Mouse (Mus musculus): Measurements from ENCODE around the gene Col23a1.
"Not testable (repeated sequence)": the region's sequence is repeated elsewhere in the genome, so short reads cannot be mapped to it uniquely, and the experiment has no call there.

Gene Col23a1

DNA sequence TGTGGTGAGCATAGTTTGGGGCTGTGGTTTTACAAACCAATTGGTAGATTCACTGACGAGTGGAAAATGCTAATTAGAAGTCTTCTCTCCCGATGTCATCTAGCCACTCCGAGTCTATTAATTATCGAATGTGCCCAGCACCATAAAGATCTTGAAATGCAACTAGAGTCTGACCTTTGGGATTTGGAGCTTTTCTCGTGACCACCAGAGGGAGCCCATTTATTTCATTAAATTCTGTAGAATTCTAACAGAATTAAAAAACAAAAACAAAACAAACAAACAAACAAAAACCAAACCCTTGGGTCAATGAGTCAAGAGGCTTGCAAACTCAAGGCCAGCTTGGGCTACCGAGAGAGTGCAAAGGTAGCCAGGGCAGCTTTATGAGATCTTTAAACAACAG lies 37.2 kb downstream of the Col23a1 start:
- DNase-seq (ENCODE audit: extremely low spot score, low read depth, low spot score), result no peak

DNA sequence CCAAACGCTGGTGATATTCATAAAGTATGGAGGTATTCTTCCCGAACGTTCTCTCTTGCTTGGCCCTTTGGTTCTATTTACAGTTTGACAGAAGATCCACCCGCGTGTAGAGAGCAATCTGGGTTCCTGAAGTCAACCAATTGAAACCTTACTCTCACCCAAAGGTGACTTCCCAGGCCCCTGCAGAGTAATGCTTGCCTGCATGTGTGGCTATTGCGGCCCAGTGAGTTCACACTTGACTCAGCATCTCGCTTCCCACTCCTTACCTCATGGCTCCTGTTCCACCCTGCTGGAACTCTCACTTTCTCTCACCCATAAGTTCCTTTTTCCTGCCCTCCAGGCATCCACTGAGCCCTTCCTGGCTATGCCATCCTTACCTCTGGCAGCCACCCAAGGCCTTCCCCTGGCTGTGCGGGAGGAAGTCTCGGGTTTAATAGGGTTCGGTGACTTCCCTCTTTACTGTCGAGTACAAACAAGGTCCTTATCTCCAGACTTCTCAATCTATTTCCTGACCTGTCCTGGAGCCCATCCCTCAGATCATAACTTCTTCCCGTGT lies 38.7 kb downstream of the Col23a1 start:
- DNase-seq (ENCODE audit: extremely low spot score, low read depth, low spot score), result no peak

DNA sequence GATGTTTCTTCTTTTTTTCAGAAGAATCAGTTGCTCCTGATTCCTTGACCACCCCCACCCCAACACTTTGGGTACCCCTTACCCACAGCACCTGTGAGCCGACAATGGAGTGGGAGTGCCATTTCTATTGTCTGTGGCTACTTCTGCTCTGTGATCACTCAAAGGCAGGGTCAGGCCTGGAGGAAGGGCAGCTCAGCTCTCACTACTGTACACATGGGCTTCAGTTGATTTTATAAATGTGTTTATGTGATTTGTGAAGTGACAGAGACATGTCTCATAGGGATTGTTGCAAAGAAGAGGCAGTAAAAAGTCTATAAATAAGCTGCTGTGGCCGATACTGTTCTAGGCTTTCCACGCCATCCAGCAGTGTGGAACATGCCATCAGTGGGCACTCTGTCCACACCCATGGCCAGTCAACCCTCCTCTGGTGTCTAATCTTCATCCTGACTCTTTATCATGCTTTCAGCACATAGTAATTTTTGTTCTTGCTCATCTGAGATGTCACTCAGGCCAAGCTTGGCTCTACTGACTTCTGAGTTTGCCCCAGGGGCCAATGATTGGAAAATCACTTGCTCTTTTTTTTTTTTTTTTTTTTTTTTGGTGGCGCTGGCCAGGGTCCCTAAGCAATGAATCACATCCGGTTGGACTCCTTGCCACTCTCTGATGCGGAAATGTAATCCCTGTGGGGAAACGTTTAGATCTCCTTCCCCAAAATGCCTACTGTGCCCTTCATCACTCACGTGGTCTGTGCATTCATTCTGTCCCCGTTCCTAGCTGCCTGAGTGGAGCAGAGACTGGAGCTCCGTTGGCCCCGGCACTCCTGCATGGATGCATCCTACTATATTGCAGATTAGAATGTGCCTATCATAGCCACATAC lies 40.4 kb downstream of the Col23a1 start:
- DNase-seq (ENCODE audit: extremely low spot score, low read depth, low spot score), result no peak

DNA sequence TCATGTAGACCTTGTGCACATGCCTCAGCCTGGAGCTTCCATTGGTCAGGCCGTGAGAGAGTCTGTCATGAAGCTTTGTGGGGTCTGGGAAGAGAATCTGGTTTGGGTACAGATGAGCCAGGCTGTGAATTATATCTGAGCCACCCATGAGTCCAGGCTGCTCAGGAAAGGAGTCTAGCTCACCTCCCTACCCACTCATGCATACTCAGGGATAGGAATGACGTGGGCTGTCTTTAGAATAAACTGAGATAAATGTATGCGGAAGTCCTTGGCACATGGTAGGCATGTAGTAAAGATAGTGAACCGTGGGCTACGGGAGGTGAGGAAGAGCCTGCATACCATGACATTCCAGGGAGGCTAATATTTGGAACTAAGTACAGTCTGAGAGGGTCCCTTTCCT lies 44.3 kb downstream of the Col23a1 start:
- DNase-seq (ENCODE audit: extremely low spot score, low read depth, low spot score), result no peak

DNA sequence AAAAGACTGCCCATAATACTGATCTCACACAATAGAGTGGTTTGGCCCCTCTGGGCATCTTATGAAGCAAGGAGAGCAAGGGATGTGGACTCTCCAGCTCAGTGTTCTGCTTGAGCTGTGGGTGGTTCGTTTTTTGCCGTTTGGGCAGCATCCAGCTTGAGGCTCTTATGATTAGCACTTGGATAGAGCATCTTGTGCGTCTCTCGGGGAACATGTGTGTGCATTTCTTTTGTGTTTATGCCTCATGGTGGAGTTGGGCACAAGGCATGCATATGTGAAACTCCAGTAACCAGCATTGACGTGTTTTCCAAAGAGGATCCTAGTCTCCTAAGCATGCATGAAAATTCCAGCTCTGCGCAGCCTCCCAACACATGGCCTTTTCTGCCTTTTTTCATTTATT lies 47.9 kb downstream of the Col23a1 start:
- DNase-seq (ENCODE audit: extremely low spot score, low read depth, low spot score), result no peak

DNA sequence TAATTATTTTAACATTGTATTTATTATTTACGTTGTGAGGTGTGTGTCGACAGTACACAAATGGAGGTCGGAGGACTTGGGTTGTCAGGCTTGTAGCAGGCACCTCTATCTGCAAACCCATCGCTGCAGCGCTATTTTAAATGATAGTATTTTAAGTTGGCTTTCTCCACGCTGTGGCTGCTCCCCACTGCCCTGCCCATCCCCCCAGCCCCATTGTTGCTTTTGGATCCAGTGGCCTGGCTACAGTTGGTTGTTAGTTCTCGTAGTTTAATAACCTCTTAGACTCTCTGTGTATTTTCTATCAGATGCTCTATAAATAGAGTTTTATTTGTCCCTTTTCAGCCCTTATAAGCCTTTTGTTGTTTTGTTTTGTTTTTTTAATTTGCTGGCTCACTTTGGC lies 48.7 kb downstream of the Col23a1 start:
- DNase-seq (ENCODE audit: extremely low spot score, low read depth, low spot score), result no peak

DNA sequence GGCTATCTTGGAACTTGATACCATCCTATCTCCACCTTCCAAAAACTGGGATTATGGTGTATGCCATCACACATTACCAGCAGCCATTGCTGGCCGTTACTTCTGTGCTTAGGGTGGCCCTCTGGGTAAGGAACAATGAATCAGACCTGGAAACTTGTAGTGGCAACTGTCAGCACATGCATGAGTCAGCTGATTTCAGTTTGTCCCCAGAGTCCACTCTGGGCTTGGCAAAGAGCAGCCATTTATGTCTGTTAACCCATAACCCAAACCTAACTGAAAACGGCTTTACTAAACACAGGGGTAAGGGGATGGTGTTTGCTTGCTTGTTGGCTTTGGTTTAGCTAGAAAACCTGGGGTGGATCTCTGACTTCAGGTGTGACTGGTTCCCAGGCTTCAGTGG lies 51.4 kb downstream of the Col23a1 start:
- DNase-seq (ENCODE audit: extremely low spot score, low read depth, low spot score), result no peak

DNA sequence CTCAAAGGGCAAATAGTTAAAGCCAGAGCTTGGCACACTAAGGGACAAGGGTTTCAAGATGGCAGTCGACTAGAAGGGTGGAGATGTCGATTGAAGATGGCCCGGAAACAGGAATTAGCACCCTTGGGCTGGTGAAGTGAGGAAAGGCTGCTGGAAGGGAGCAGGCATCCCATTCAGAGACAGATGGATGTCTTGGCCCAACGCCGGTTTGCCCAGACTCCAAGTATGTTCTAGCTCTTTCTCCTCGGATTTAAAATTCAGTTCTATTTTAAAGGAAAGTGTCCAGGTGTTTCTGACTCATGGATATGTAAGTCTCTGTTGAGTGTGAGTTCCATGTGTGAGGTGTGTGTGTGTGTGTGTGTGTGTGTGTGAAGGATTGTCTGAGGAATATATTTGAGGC lies 53.1 kb downstream of the Col23a1 start:
- no peak for DNase-seq (ENCODE audit: extremely low spot score, low read depth, low spot score)

DNA sequence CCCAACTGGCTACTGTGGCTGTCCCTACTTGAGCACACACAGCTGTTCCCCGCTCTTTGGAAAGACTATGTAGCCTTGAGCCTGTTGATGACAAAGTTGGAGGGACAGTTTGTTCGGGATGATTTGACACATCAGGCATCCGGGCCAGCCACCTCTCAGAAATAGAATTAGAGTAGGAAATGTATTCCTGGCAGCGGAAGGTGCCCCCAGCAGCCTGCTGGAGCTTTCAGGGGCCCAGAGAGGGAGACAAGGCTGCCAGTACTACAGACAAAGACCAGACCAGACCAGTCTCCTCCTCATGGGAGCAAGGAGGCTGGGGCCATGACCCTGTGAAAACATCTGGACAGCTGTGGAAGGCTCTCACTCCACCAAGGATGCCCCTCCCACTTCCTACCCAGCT lies 53.6 kb downstream of the Col23a1 start:
- DNase-seq (ENCODE audit: extremely low spot score, low read depth, low spot score), result no peak

DNA sequence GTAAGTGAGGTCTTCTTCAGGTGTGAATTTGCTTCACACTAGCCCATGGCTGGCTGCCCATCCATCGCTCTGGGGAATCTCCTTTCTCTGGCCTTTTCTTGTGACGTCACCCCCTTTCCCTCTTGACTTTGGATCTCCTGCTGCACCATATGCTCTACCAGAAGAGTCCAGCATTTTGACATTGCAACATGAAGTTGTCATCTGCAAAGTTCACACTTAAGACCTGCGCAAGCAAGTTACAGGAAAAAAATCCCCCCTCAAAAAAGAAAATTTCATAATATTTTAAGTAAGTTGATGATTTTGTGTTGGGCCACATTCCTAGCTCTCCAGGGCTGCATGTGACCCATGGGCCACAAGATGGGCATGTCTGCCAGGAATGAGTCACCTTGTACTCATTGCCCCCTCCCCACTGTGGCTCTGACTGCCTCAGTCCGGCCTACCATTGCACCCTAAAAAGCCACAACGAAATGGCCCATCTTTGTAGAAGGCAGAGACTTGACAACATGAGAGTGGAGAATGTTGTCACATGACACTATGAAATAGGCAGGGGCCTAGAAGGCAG lies 54.1 kb downstream of the Col23a1 start:
- no peak for DNase-seq (ENCODE audit: extremely low spot score, low read depth, low spot score)

DNA sequence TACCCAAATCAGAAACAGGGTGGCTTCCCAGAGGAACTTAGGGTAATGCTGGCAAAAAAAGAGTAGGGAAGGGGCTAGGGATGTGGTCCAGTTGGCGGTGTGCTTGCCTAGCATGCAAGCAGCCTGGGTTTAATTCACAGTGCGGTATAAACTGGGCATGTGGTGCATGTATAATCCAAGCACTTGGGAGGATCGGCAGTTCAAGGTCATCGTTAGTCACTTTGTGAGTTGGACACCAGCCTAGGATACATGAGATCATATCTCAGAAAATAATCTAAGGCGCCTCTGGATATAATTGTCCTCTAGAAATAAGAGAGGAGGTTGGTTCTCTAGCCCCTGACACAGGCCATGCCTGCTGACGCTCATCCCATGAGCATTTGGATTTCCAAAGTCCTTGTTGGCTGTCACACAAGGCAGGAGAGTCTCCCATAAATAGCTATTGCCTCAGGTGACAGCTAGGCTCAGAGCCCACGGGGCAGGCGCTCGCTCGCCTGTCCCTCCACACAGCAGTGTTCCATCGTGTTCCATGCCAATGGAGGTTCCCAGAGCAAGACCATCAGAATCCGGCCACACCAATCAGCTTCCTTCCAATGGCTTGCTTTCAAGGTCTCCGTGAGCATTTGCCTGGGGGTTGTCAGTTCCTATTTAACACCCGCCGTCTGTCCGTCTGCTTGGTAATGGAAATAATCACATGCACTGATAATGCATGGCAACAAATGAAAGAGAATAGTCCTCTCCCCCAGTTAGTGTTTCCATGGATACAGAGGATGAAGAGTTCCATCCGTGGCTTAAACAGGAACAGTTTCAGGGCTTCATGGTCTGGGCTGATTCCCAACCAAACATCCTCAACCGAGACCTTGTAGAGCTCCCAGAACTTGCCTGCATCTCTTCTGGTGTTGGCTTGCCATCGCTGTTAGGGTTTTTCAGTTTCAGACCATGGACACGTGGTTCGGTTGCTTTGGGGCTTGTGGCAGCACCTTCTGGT lies 56.1 kb downstream of the Col23a1 start:
- no peak for DNase-seq (ENCODE audit: extremely low spot score, low read depth, low spot score)

DNA sequence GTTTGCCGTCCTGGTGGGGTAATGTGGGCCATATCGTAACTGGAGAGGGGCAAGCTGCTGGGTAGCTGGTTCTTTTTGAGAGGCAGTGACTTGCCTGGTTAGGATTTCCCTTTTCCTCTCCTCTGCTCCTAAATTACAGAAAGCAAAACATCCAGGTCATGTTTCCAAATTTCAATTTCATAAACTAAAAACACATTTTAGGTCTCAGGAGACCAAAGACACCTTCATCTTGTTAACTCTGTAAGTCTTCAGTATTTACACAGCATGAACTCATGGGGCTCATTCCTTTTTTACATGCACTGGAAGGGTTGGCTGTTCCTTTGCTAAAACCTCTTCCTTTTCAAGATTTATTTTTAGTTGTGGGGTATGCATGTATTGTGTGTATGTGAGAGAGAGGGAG lies 58.0 kb downstream of the Col23a1 start:
- DNase-seq (ENCODE audit: extremely low spot score, low read depth, low spot score), result no peak

DNA sequence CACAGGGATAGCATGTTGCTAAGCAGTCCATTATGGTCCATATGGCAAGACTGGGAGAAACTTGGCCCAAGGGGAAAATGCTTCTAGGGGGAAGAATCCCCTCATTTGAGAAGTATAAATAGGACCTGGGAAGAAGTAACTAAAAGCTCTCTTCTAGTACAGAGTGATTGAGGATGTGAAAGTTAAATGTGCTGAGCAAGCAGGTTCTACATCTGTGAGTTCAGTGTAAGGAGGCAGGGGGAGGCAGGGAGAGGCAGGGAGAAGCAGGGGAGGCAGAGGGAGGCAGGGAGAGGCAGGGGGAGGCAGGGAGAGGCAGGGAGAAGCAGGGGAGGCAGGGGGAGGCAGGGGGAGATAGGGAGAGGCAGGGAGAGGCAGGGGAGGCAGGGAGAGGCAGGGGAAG lies 59.9 kb downstream of the Col23a1 start:
- no peak for DNase-seq (ENCODE audit: extremely low spot score, low read depth, low spot score)

DNA sequence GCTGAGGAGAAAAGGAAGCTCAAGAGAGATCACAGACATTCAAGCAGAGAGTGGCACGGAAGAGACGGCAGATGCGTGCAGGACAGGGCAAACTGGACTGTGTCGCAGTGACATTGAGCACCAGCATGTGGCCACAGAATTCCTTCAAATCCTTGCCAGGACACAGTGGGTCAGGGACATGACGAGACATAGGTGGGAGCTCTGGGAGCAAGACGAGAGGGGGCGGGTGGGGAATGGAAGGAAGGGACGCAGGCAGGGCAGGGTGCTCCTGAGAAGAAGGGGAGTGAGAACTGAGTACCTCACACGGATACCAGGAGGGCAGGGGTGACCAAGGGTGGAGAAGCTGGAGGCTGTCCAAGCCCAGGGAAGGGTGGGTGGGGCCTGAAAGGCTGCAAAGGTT lies 61.4 kb downstream of the Col23a1 start:
- DNase-seq (ENCODE audit: extremely low spot score, low read depth, low spot score), result no peak

DNA sequence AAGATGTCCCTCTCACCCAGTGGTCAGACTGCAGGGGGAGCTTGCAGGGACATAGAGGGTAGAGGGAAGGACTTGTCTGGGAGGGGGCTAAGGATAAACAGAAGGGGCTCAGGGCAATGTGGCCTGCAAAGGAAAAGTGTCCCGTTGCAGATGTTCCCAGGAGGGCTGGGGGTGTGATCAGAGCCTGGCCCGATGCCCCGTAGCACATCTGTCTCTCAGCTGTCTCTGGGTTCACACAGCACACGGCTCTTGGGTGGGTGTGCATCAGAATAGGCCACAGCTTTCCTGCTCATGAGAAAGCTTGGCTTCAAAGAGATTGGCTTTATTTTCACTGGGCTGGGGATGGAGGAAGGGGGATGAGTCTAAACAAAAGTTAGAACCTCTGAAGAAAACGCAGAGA lies 62.1 kb downstream of the Col23a1 start:
- no peak for DNase-seq (ENCODE audit: extremely low spot score, low read depth, low spot score)

DNA sequence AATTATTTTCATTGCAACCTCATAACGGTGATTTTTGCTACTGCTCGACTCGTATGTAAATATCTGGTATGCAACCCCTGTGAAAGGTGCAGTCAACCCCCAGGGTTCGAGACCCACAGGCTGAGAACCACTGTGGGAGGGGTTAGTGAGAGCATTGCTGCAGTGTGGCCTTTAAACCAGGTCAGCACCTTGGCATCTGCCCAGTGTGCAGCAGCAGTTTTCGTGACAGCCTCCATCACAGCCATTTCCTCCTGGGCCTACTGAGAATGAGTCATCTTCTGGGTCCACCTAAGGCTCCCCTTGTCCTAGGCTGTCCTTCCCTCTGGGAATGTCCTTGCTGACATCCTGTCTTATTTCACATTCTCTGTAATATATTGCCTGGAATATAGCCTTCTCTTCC lies 64.0 kb downstream of the Col23a1 start:
- no peak for DNase-seq (ENCODE audit: extremely low spot score, low read depth, low spot score)

DNA sequence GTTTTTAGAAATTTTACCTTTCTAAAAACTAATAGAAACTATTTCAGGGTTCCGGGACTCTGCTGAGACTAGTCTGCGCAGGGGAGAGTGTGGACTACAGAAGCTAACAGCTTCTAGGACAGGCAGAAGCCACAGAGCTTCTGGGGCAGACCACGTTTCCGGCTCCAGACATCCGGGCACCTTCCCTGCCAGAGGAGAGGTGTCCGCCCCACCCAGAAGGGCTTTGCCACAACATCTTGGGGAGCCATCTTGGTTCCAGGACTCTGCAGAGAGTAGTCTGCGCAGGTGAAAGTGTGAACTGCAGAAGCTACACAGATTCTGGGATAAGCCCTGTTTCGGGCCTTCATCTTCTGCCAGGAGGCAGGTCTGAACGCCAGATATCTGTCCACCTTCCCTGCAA lies 69.3 kb downstream of the Col23a1 start:
- not testable (repeated sequence) for DNase-seq (ENCODE audit: extremely low spot score, low read depth, low spot score)

DNA sequence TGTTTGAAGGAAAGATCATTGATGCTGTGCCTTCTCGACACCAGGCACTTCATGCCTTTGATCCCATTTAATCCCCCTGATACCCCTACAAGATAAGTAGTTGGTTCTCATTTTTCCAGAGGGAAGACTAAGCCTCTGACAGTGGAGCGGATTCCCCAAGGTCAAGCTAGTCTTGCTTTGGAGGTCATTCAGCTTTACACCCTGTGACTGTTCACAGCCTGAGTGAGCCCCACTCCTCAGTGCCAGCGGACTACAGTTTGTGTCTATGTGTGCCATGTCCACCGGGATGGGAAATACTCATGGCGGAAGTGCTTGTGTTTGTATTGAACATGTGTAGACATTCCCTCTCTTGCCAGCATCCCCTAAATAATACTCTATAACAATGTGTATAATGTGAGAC lies 74.6 kb downstream of the Col23a1 start:
- DNase-seq (ENCODE audit: extremely low spot score, low read depth, low spot score), result no peak

DNA sequence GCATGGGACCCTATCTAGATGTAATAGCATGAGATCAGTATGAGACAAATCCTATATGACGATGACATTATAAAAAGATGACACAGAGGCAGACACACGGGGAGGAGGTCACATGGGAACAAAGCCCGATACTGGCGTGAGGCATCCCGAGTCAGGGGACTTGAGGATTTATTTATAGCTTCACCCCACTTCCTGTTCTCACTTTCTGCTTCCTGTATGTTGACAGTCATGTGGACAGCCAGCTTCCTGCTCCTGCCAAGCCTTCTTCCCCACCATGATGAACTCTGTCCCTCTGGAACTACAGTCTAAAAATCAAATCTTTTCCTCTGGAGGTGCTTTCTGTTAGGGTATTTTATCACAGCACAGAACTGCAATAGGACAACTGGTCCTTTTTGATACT lies 77.6 kb downstream of the Col23a1 start:
- DNase-seq (ENCODE audit: extremely low spot score, low read depth, low spot score), result no peak

DNA sequence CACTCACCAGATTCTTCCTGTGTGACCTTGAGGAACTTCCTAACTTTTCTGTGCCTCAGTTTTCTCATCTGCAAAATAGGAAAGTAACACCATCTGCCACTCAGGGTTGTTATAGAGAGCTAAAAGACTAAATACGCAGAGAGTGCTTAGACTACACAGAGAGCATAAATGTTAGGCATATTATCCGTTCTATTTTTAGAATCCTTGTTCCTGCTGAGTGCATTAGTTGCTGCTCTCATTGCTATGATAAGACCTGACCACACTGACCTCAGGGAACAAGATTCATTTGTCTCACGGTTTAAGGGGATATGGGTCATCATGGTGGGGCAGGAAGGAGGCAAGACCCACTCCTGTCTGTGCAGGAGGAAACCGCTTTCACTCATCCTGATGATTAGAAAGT lies 80.6 kb downstream of the Col23a1 start:
- DNase-seq (ENCODE audit: extremely low spot score, low read depth, low spot score), result no peak

DNA sequence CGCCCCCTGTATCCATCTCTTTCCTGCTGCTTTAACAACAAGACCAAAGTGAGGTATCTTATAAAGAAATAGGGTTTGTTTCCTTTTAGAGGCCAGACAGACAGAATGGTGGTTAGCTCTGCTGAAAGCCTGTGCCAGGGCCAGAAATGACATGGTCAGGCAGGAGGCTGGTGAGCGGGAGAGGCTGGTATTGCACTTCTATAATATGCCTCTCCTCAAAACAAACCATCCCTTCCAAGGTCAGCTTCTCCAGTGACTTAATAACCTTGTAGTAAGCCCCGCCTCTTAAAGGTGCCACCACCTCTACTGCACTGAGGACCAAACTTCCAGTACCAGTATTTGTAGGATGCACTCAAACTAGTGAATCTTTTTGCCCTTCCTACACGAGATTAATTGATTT lies 81.6 kb downstream of the Col23a1 start:
- no peak for DNase-seq (ENCODE audit: extremely low spot score, low read depth, low spot score)

All from hindlimb bud, embryonic 11.5 days (tissue).